Mouse (Mus musculus) hindbrain, embryonic 16.5 days (tissue): ENCODE results near the gene 5330417C22Rik. TPM values are rescaled to one million over a fixed set of nuclear protein-coding genes. Genes with fewer than 3 reads are reported as not detected.
"Not testable (repeated sequence)": the region's sequence is repeated elsewhere in the genome, so short reads cannot be mapped to it uniquely, and the experiment has no call there.

Experiments used
- ATAC-seq: fragments of 200-750 bp; cut with Nextera tagmentation; 2 replicates; pipeline ENCODE4 v1.8.0; 2017; ENCODE audit warnings: moderate TSS enrichment, moderate library complexity
- H3K27ac ChIP-seq: fragments of 300-500 bp; sonication (generic); 2 replicates; pipeline ENCODE4 v1.5.1; 2014; ENCODE audit warnings: low read depth, mild to moderate bottlenecking, control low read depth, low read length, moderate library complexity
- H3K27me3 ChIP-seq: fragments of 300-500 bp; sonication (generic); replicated peaks from 2 replicates; pipeline ENCODE4 v1.6.1; 2014; ENCODE audit warnings: low read length; ENCODE audit not compliant: control insufficient read depth, insufficient read depth
- H3K36me3 ChIP-seq: fragments of 300-500 bp; sonication (generic); 2 replicates; pipeline ENCODE4 v1.6.1; 2014; ENCODE audit warnings: mild to moderate bottlenecking, low read length, moderate library complexity, mixed read lengths; ENCODE audit not compliant: control insufficient read depth, insufficient read depth
- H3K4me1 ChIP-seq: fragments of 300-500 bp; sonication (generic); 2 replicates; pipeline ENCODE4 v1.6.1; 2014; ENCODE audit warnings: low read depth, low read length; ENCODE audit not compliant: control insufficient read depth, insufficient read depth
- H3K4me2 ChIP-seq: fragments of 300-500 bp; sonication (generic); 2 replicates; pipeline ENCODE4 v1.6.1; 2014; ENCODE audit warnings: mild to moderate bottlenecking, low read length, control low read depth, moderate library complexity
- H3K4me3 ChIP-seq: fragments of 300-500 bp; sonication (generic); 2 replicates; pipeline ENCODE4 v1.5.1; 2014; ENCODE audit warnings: mild to moderate bottlenecking, low read length, control low read depth, moderate library complexity
- H3K9ac ChIP-seq: fragments of 300-500 bp; sonication (generic); 2 replicates; pipeline ENCODE4 v1.6.1; 2014; ENCODE audit warnings: low read depth, mild to moderate bottlenecking, control low read depth, low read length, moderate library complexity
- H3K9me3 ChIP-seq: fragments of 300-500 bp; sonication (generic); 2 replicates; pipeline ENCODE4 v1.6.1; 2014; ENCODE audit warnings: mild to moderate bottlenecking, low read length, moderate library complexity; ENCODE audit not compliant: control insufficient read depth
- WGBS: fragments of 180-500 bp; shearing (Covaris S2); extraction: QIAGEN DNeasy Blood & Tissue Kit; methylation state at CpG from one replicate; pipeline ENCODE4 v1.1.7; 2014; 5-methylcytosine and 5-hydroxymethylcytosine counted together
- polyA plus RNA-seq: library from polyadenylated mRNA; unstranded; fragments of >200 nt; fragmentation: Nextera tagmentation; extraction: Ambion mirVana; gene quantifications from 2 replicates; pipeline ENCODE4 v1.2.1, GENCODE M21; 2015

5330417C22Rik gene
- polyA plus RNA-seq, 1 experiment from 2014 or later, result 18.5 TPM

- H3K27ac ChIP-seq, result no peak overlapping the region
- no peaks in the 10 kb centered on the region for H3K27me3 ChIP-seq
- ATAC-seq, result no peak
- H3K4me2 ChIP-seq, result no peak overlapping the region
- H3K4me3 ChIP-seq, result no peak overlapping the region
- no peaks in the 10 kb centered on the region for H3K9me3 ChIP-seq
- H3K36me3 ChIP-seq, result no peaks in the 10 kb centered on the region
- no peak overlapping the region for H3K9ac ChIP-seq
- WGBS, result 68% methylated on average over 2 of the region's 2 CpGs
- peaks cover 11% of the 10 kb centered on the region for H3K4me1 ChIP-seq
Observed at GRCm38 (mm10) chr3:108510156-108510555, 26.2 kb downstream of the 5330417C22Rik start.

- WGBS, result 73% methylated on average over 4 of the region's 4 CpGs
- H3K27ac ChIP-seq, result no peak overlapping the region
- H3K27me3 ChIP-seq, result no peaks in the 10 kb centered on the region
Observed at GRCm38 (mm10) chr3:108508745-108509474, 27.4 kb downstream of the 5330417C22Rik start.

GRCm38 (mm10) chr3:108503908-108504307, 32.4 kb downstream of the 5330417C22Rik start:
- no peak for ATAC-seq
- Histone ChIP-seq H3K9ac (no peak overlapping the region), H3K4me3 (no peak overlapping the region), H3K27me3 (no peaks in the 10 kb centered on the region), H3K4me2 (no peak overlapping the region), H3K9me3 (no peaks in the 10 kb centered on the region), H3K4me1 (no peaks in the 10 kb centered on the region; the same call in 1 of the 2 replicates), H3K27ac (no peak overlapping the region), H3K36me3 (no peaks in the 10 kb centered on the region)
- 90% methylated on average over 4 of the region's 4 CpGs for WGBS

More at GRCm38 (mm10) chr3:108508745-108509474, 27.4 kb downstream of the 5330417C22Rik start:
- peaks cover 11% of the 10 kb centered on the region for H3K4me1 ChIP-seq
- H3K4me2 ChIP-seq, result no peak overlapping the region
- H3K36me3 ChIP-seq, result no peaks in the 10 kb centered on the region
- H3K4me3 ChIP-seq, result no peak overlapping the region
- H3K9me3 ChIP-seq, result no peaks in the 10 kb centered on the region
- H3K9ac ChIP-seq, result no peak overlapping the region
- ATAC-seq, result no peak

- H3K36me3 ChIP-seq, H3K9ac ChIP-seq, ATAC-seq, H3K9me3 ChIP-seq, H3K4me3 ChIP-seq, H3K27ac ChIP-seq, H3K27me3 ChIP-seq, H3K4me2 ChIP-seq, H3K4me1 ChIP-seq: not testable (repeated sequence)
- WGBS, result 71% methylated on average over 3 of the region's 3 CpGs
Observed at GRCm38 (mm10) chr3:108501411-108501810, 34.9 kb downstream of the 5330417C22Rik start.

GRCm38 (mm10) chr3:108499826-108500225, 36.5 kb downstream of the 5330417C22Rik start:
- ATAC-seq, result peak; percentile 34; the same call in 1 of the 2 replicates
- WGBS, result 50% methylated on average over 8 of the region's 8 CpGs
- no peaks in the 10 kb centered on the region for H3K36me3 ChIP-seq

GRCm38 (mm10) chr3:108497602-108498001, 38.7 kb downstream of the 5330417C22Rik start:
- Histone ChIP-seq H3K9me3 (no peaks in the 10 kb centered on the region), H3K36me3 (no peaks in the 10 kb centered on the region), H3K27me3 (no peaks in the 10 kb centered on the region), H3K4me2 (no peak overlapping the region), H3K27ac (no peak overlapping the region), H3K4me1 (no peaks in the 10 kb centered on the region), H3K9ac (no peak overlapping the region), H3K4me3 (no peak overlapping the region)
- 44% methylated on average over 9 of the region's 9 CpGs for WGBS
- ATAC-seq, result no peak

More at GRCm38 (mm10) chr3:108499826-108500225, 36.5 kb downstream of the 5330417C22Rik start:
- no peaks in the 10 kb centered on the region for H3K27me3 ChIP-seq
- no peak overlapping the region for H3K4me3 ChIP-seq
- H3K27ac ChIP-seq, result no peak overlapping the region
- H3K4me2 ChIP-seq, result no peak overlapping the region
- no peak overlapping the region for H3K9ac ChIP-seq
- no peaks in the 10 kb centered on the region for H3K4me1 ChIP-seq
- no peaks in the 10 kb centered on the region for H3K9me3 ChIP-seq

- peak overlapping the region; percentile 20; the same call in 1 of the 2 replicates for H3K4me2 ChIP-seq
- peak; percentile 62 for ATAC-seq
- 34% methylated on average over 4 of the region's 4 CpGs for WGBS
- no peaks in the 10 kb centered on the region for H3K4me1 ChIP-seq
- no peak overlapping the region for H3K4me3 ChIP-seq
- H3K27ac ChIP-seq, result peak overlapping the region; percentile 24; the same call in 1 of the 2 replicates
- H3K9me3 ChIP-seq, result no peaks in the 10 kb centered on the region
- H3K27me3 ChIP-seq, result no peaks in the 10 kb centered on the region
- H3K36me3 ChIP-seq, result no peaks in the 10 kb centered on the region
- H3K9ac ChIP-seq, result no peak overlapping the region
Observed at GRCm38 (mm10) chr3:108495486-108495885, 40.9 kb downstream of the 5330417C22Rik start.

- no peak overlapping the region for H3K4me2 ChIP-seq
- H3K36me3 ChIP-seq, result no peaks in the 10 kb centered on the region
- H3K4me1 ChIP-seq, result no peaks in the 10 kb centered on the region
- no peak overlapping the region for H3K4me3 ChIP-seq
- H3K9me3 ChIP-seq, result no peaks in the 10 kb centered on the region
- ATAC-seq, result no peak
- 68% methylated on average over 9 of the region's 9 CpGs for WGBS
- H3K9ac ChIP-seq, result no peak overlapping the region
- no peaks in the 10 kb centered on the region for H3K27me3 ChIP-seq
- no peak overlapping the region for H3K27ac ChIP-seq
Observed at GRCm38 (mm10) chr3:108494861-108495474, 41.4 kb downstream of the 5330417C22Rik start.

GRCm38 (mm10) chr3:108489968-108490367, 46.4 kb downstream of the 5330417C22Rik start:
- Histone ChIP-seq H3K9ac (no peak overlapping the region), H3K4me1 (no peaks in the 10 kb centered on the region), H3K36me3 (no peaks in the 10 kb centered on the region), H3K27ac (no peak overlapping the region), H3K27me3 (no peaks in the 10 kb centered on the region), H3K4me2 (no peak overlapping the region), H3K4me3 (no peak overlapping the region), H3K9me3 (no peaks in the 10 kb centered on the region)
- WGBS, result 51% methylated on average over 3 of the region's 3 CpGs
- ATAC-seq, result no peak
